Mouse (Mus musculus) stomach, embryonic 15.5 days (tissue): ENCODE results near the gene Nectin1. TPM values are rescaled to one million over a fixed set of nuclear protein-coding genes. Genes with fewer than 3 reads are reported as not detected.
A peak's percentile ranks its signal among the peaks of the same experiment; 100 is the strongest.

Experiments
- ATAC-seq: fragments of 200-750 bp; cut with Nextera tagmentation; 2 replicates; pipeline ENCODE4 v1.8.0; 2017; ENCODE audit warnings: low read depth, moderate number of reproducible peaks, moderate TSS enrichment; ENCODE audit not compliant: insufficient read depth, low FRiP score
- H3K27ac ChIP-seq: fragments of 300-500 bp; sonication (generic); 2 replicates; pipeline ENCODE4 v1.5.1; 2015; ENCODE audit warnings: mild to moderate bottlenecking, inconsistent platforms
- H3K27me3 ChIP-seq: fragments of 300-500 bp; sonication (generic); replicated peaks from 2 replicates; pipeline ENCODE4 v1.6.1; 2015; ENCODE audit warnings: inconsistent platforms
- H3K36me3 ChIP-seq: fragments of 300-500 bp; sonication (generic); 2 replicates; pipeline ENCODE4 v1.6.1; 2015; ENCODE audit warnings: inconsistent platforms
- H3K4me1 ChIP-seq: fragments of 300-500 bp; sonication (generic); 2 replicates; pipeline ENCODE4 v1.6.1; 2015; ENCODE audit warnings: inconsistent platforms
- H3K4me2 ChIP-seq: fragments of 300-500 bp; sonication (generic); 2 replicates; pipeline ENCODE4 v1.6.1; 2015; ENCODE audit warnings: mild to moderate bottlenecking, inconsistent platforms
- H3K4me3 ChIP-seq: fragments of 300-500 bp; sonication (generic); replicated peaks from 2 replicates; pipeline ENCODE4 v1.5.1; 2015; ENCODE audit warnings: inconsistent platforms
- H3K9ac ChIP-seq: fragments of 300-500 bp; sonication (generic); 2 replicates; pipeline ENCODE4 v1.6.1; 2015; ENCODE audit warnings: inconsistent platforms
- H3K9me3 ChIP-seq: fragments of 300-500 bp; sonication (generic); 2 replicates; pipeline ENCODE4 v1.6.1; 2016; ENCODE audit warnings: inconsistent platforms
- WGBS: fragments of 180-500 bp; shearing (Covaris S2); methylation state at CpG from one replicate; pipeline ENCODE4 v1.1.7; 2015; 5-methylcytosine and 5-hydroxymethylcytosine counted together
- polyA plus RNA-seq: library from polyadenylated mRNA; unstranded; fragments of >200 nt; fragmentation: Nextera tagmentation; extraction: Ambion mirVana; gene quantifications from 2 replicates; pipeline ENCODE4 v1.2.1, GENCODE M21; 2015

Nectin1 gene
- polyA plus RNA-seq, 1 experiment from 2014 or later: 9.3 TPM

- Histone ChIP-seq H3K4me2 (no peak overlapping the region), H3K27me3 (no peaks in the 10 kb centered on the region), H3K4me3 (no peak overlapping the region), H3K27ac (peak overlapping the region; percentile 61; the same call in 1 of the 2 replicates), H3K9me3 (no peaks in the 10 kb centered on the region), H3K4me1 (no peaks in the 10 kb centered on the region), H3K9ac (no peak overlapping the region), H3K36me3 (no peaks in the 10 kb centered on the region)
- no peak for ATAC-seq
- 67% methylated on average over 1 of the region's 1 CpGs for WGBS
Measured at GRCm38 (mm10) chr9:43771041-43771440, 27.3 kb downstream of the Nectin1 start.

DNA sequence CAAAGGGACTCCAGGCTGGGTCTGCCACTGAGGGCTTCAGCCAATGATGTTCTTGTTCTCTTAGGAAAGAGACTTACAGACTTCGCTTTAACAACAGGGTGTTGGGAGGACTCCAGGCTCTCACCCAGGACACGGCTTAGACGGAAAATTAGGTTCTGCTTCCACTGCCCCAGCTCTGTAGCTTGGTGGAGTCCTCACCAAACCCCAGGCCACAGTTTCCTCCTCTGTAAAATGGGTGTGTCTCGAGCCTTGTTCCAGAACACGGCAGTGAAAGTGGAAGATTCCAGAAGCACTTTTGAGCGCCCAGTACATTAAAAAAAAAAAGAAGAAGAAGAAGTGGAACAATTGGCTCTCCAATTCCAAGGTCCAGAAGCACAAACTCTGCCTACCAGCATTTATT, 28.7 kb downstream of the Nectin1 start:
- no peak overlapping the region for H3K4me2 ChIP-seq
- no peaks in the 10 kb centered on the region for H3K27me3 ChIP-seq
- no peak for ATAC-seq
- no peaks in the 10 kb centered on the region for H3K36me3 ChIP-seq
- no peak overlapping the region for H3K4me3 ChIP-seq
- H3K4me1 ChIP-seq: 0 out of 2 replicates have a peak, but pooled peaks cover 4% of the 10 kb centered on the region
- 78% methylated on average over 6 of the region's 6 CpGs for WGBS
- H3K27ac ChIP-seq: peak overlapping the region; percentile 61
- no peak overlapping the region for H3K9ac ChIP-seq
- no peaks in the 10 kb centered on the region for H3K9me3 ChIP-seq

GRCm38 (mm10) chr9:43773521-43773920, 29.7 kb downstream of the Nectin1 start:
- no peak overlapping the region for H3K4me2 ChIP-seq
- no peak overlapping the region for H3K4me3 ChIP-seq
- no peaks in the 10 kb centered on the region for H3K27me3 ChIP-seq
- 0 out of 2 replicates have a peak, but pooled peaks cover 7% of the 10 kb centered on the region for H3K4me1 ChIP-seq
- H3K27ac ChIP-seq: peak overlapping the region; percentile 61
- H3K9me3 ChIP-seq: no peaks in the 10 kb centered on the region
- WGBS: 80% methylated on average over 2 of the region's 2 CpGs
- peak; percentile 36; the same call in 1 of the 2 replicates for ATAC-seq
- no peak overlapping the region for H3K9ac ChIP-seq
- H3K36me3 ChIP-seq: no peaks in the 10 kb centered on the region

GRCm38 (mm10) chr9:43774427-43774826, 30.6 kb downstream of the Nectin1 start:
- no peak overlapping the region for H3K4me3 ChIP-seq
- H3K9me3 ChIP-seq: no peaks in the 10 kb centered on the region
- no peak for ATAC-seq
- 0 out of 2 replicates have a peak, but pooled peaks cover 7% of the 10 kb centered on the region for H3K4me1 ChIP-seq
- 70% methylated on average over 5 of the region's 5 CpGs for WGBS
- no peaks in the 10 kb centered on the region for H3K36me3 ChIP-seq
- no peaks in the 10 kb centered on the region for H3K27me3 ChIP-seq
- no peak overlapping the region for H3K4me2 ChIP-seq
- no peak overlapping the region for H3K9ac ChIP-seq
- peak overlapping the region; percentile 48; the same call in 1 of the 2 replicates for H3K27ac ChIP-seq

DNA sequence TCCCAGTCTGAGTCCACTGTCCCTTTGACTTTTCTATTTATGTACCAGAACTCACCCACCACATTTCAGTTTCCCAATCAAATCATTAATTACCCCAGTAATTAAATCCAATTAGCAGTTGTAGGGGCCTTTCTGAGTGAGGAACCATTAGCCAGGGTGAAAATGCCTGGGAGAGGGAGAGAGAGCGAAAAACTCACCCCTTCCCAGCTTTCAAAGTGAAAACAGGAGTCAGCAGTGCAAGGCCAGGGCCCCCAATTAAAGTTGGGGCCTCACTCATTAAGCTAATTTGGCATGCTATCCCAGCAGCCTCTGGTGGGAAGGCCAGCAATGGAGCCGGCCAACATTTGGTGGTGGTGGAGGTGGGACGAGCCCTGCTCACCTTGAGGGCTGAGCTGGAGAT, 32.4 kb downstream of the Nectin1 start:
- no peak for ATAC-seq
- H3K9ac ChIP-seq: no peak overlapping the region
- no peak overlapping the region for H3K4me2 ChIP-seq
- no peaks in the 10 kb centered on the region for H3K36me3 ChIP-seq
- H3K27me3 ChIP-seq: no peaks in the 10 kb centered on the region
- WGBS: 73% methylated on average over 3 of the region's 3 CpGs
- 0 out of 2 replicates have a peak overlapping the region, but pooled peaks have one; percentile 16 for H3K27ac ChIP-seq
- H3K4me3 ChIP-seq: no peak overlapping the region
- 0 out of 2 replicates have a peak, but pooled peaks cover 7% of the 10 kb centered on the region for H3K4me1 ChIP-seq
- H3K9me3 ChIP-seq: no peaks in the 10 kb centered on the region

DNA sequence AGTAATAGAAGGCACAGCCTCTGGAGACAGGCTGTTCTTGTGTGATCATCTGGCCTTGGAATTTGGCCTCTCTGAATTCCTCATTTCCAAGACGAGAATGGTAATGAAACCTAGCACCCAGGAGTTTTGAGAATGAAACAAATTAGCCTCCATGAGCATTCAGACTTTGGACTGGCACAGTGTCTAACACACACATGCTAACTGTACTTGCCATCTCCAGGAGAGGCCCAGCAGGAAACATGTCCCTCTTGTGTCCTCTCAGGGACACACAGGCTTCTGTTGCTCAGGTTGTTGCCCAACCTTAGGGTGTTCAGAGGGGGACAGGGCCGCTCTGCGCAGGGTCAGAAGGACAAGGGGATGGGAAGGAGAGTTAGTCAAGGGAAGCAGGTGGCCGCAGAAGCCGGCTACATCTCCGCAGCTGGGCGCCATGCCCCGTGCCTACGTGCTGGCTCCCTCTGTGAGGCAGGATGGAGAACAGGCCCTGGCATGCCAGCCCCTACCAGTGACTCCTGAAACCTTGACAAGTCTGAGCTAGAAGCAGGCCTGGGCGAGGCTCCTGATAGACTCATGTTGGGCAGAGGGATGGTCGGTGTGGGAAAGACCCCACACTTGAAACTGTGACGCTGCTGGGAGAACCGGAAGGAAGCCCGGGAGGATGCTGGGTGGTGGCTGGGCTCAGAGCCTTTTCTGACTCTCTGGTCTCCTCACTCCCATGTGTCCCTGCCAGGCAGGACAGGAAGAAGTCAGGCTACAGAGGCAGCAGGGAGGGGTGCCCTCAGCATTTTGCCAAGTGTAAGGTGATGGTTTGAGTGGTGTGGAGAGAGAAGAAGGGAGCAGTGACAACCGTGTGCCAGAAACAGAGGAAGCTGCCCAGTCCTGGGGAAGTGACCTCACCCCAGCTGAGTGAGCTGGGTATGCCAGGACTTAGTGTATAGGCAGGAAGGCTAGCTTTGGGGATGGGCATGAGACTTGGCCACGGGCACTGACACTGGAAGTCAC, 33.9 kb downstream of the Nectin1 start:
- H3K36me3 ChIP-seq: no peaks in the 10 kb centered on the region
- ATAC-seq: no peak; the same call in 1 of the 2 replicates
- H3K9ac ChIP-seq: no peak overlapping the region
- 72% methylated on average over 16 of the region's 16 CpGs for WGBS
- H3K27me3 ChIP-seq: no peaks in the 10 kb centered on the region
- no peaks in the 10 kb centered on the region for H3K9me3 ChIP-seq
- H3K27ac ChIP-seq: peak overlapping the region; percentile 61
- H3K4me3 ChIP-seq: no peak overlapping the region
- H3K4me1 ChIP-seq: 0 out of 2 replicates have a peak, but pooled peaks cover 10% of the 10 kb centered on the region
- H3K4me2 ChIP-seq: no peak overlapping the region

DNA sequence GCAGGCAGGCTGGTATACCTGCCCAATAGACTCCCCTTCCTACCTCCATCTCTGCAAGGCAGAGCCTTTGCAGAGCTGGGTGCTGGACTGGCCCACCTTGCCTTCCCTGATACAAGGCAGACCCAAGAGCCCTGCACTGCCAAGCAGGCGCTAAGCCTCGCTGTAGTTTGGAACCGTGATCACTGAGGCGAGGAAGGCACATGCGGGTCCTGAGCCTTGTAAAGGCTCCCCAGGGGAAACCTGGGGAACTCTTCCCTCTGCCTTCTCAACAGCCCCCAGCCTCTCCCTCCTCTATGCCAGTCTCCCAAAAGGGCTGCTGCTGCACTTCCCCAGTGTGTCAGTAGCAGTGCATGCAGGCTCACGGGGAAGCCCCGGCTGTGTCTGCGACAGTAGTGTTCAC, 37.1 kb downstream of the Nectin1 start:
- no peaks in the 10 kb centered on the region for H3K36me3 ChIP-seq
- no peak overlapping the region for H3K27ac ChIP-seq
- H3K4me3 ChIP-seq: no peak overlapping the region
- 56% methylated on average over 8 of the region's 8 CpGs for WGBS
- no peaks in the 10 kb centered on the region for H3K27me3 ChIP-seq
- no peak for ATAC-seq
- peaks cover 22% of the 10 kb centered on the region; the same call in 1 of the 2 replicates for H3K4me1 ChIP-seq
- H3K9ac ChIP-seq: no peak overlapping the region
- no peaks in the 10 kb centered on the region for H3K9me3 ChIP-seq
- no peak overlapping the region for H3K4me2 ChIP-seq

- no peak overlapping the region for H3K9ac ChIP-seq
- H3K4me1 ChIP-seq: peaks cover 22% of the 10 kb centered on the region; the same call in 1 of the 2 replicates
- no peak for ATAC-seq
- no peaks in the 10 kb centered on the region for H3K27me3 ChIP-seq
- 48% methylated on average over 5 of the region's 5 CpGs for WGBS
- H3K36me3 ChIP-seq: no peaks in the 10 kb centered on the region
- H3K4me3 ChIP-seq: no peak overlapping the region
- H3K4me2 ChIP-seq: no peak overlapping the region
- no peaks in the 10 kb centered on the region for H3K9me3 ChIP-seq
- H3K27ac ChIP-seq: no peak overlapping the region
Measured at GRCm38 (mm10) chr9:43782401-43782800, 38.6 kb downstream of the Nectin1 start.

DNA sequence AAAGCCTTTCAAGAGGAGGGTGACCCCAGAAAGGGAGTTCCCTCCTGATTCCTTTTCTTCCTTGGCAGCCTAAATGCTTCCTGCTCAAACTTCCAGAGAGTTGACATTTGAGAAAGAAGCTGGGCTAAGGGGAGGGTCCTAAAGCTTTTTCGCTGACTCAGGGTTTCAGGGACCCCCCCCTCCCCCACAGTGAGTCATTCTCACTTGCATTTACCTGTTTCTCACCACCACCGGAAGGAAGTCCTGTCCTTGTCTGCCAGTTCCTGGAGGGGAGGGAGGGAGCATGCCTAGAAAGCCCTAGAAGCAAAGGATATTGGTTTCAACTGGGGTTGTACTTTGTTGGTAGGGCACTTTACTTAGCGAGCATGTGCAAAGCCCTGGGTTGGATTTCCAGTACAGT, 40.2 kb downstream of the Nectin1 start:
- no peak for ATAC-seq
- H3K9ac ChIP-seq: no peak overlapping the region
- WGBS: 30% methylated on average over 3 of the region's 3 CpGs
- H3K9me3 ChIP-seq: no peaks in the 10 kb centered on the region
- H3K4me3 ChIP-seq: no peak overlapping the region
- H3K4me2 ChIP-seq: no peak overlapping the region
- no peaks in the 10 kb centered on the region for H3K36me3 ChIP-seq
- H3K27me3 ChIP-seq: no peaks in the 10 kb centered on the region
- peaks cover 21% of the 10 kb centered on the region; the same call in 1 of the 2 replicates for H3K4me1 ChIP-seq
- peak overlapping the region; percentile 57 for H3K27ac ChIP-seq

DNA sequence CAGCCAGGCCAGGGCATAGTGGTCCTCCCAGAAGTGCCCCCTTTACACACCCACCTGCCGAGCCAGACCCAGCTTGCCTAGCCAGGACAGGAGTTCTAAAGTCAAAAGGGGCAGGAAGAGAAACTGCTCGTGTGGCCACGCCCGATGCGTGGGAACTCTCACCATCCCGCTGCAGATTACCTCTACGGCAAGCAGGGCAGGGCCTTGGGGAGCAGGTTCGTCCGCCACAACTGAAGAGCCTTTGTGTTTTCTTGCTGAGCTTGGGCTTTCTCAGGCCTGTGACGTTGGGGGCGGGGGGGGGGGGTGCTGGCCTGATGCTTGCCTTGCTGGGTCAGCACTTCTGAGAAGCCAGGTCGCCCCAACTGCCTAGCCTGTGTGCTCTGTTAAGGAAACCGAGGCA, 41.1 kb downstream of the Nectin1 start:
- Histone ChIP-seq H3K4me3 (no peak overlapping the region), H3K4me1 (peaks cover 21% of the 10 kb centered on the region; the same call in 1 of the 2 replicates), H3K4me2 (no peak overlapping the region), H3K27ac (peak overlapping the region; percentile 77), H3K27me3 (no peaks in the 10 kb centered on the region), H3K9me3 (no peaks in the 10 kb centered on the region), H3K36me3 (no peaks in the 10 kb centered on the region), H3K9ac (no peak overlapping the region; the same call in 1 of the 2 replicates)
- no peak for ATAC-seq
- WGBS: 63% methylated on average over 13 of the region's 13 CpGs

GRCm38 (mm10) chr9:43787591-43787990, 43.8 kb downstream of the Nectin1 start:
- no peak overlapping the region for H3K4me3 ChIP-seq
- ATAC-seq: peak; percentile 28; the same call in 1 of the 2 replicates
- 61% methylated on average over 4 of the region's 4 CpGs for WGBS

GRCm38 (mm10) chr9:43792681-43793080, 48.9 kb downstream of the Nectin1 start:
- no peak for ATAC-seq

More at GRCm38 (mm10) chr9:43787591-43787990, 43.8 kb downstream of the Nectin1 start:
- H3K4me1 ChIP-seq: peaks cover 18% of the 10 kb centered on the region; the same call in 1 of the 2 replicates
- no peaks in the 10 kb centered on the region for H3K9me3 ChIP-seq
- peak overlapping the region; percentile 61 for H3K27ac ChIP-seq
- no peak overlapping the region for H3K9ac ChIP-seq
- no peak overlapping the region for H3K4me2 ChIP-seq
- no peaks in the 10 kb centered on the region for H3K27me3 ChIP-seq
- H3K36me3 ChIP-seq: 0 out of 2 replicates have a peak, but pooled peaks cover 3% of the 10 kb centered on the region

More at GRCm38 (mm10) chr9:43792681-43793080, 48.9 kb downstream of the Nectin1 start:
- no peaks in the 10 kb centered on the region for H3K27me3 ChIP-seq
- no peak overlapping the region for H3K4me2 ChIP-seq
- H3K4me1 ChIP-seq: no peaks in the 10 kb centered on the region
- no peak overlapping the region for H3K9ac ChIP-seq
- H3K4me3 ChIP-seq: no peak overlapping the region
- no peaks in the 10 kb centered on the region for H3K9me3 ChIP-seq
- 0 out of 2 replicates have a peak, but pooled peaks cover 16% of the 10 kb centered on the region for H3K36me3 ChIP-seq
- WGBS: 84% methylated on average over 9 of the region's 9 CpGs
- H3K27ac ChIP-seq: no peak overlapping the region
